Mouse (Mus musculus) midbrain, postnatal 0 days (tissue): Measurements from ENCODE around the gene Atf6. TPM values are rescaled to one million over a fixed set of nuclear protein-coding genes. Genes with fewer than 3 reads are reported as not detected.

Source experiments
- ATAC-seq: fragments of 200-750 bp; cut with Nextera tagmentation; 2 replicates; pipeline ENCODE4 v1.8.0; 2017; ENCODE audit warnings: moderate number of reproducible peaks, mild to moderate bottlenecking, moderate TSS enrichment, moderate library complexity; ENCODE audit not compliant: low FRiP score
- DNase-seq: peaks from one replicate; pipeline ENCODE4 v3.0.0-alpha.2; 2015; ENCODE audit warnings: low spot score
- H3K27ac ChIP-seq: fragments of 300-500 bp; sonication (generic); 2 replicates; pipeline ENCODE4 v1.5.1; 2014; ENCODE audit warnings: low read depth, mild to moderate bottlenecking, low read length, mixed read lengths
- H3K27me3 ChIP-seq: fragments of 300-500 bp; sonication (generic); 2 replicates; pipeline ENCODE4 v1.6.1; 2014; ENCODE audit warnings: low read length, control low read depth, mixed read lengths; ENCODE audit not compliant: insufficient read depth
- H3K36me3 ChIP-seq: fragments of 300-500 bp; sonication (generic); 2 replicates; pipeline ENCODE4 v1.6.1; 2014; ENCODE audit warnings: low read length, control low read depth, mixed read lengths; ENCODE audit not compliant: insufficient read depth
- H3K4me1 ChIP-seq: fragments of 300-500 bp; sonication (generic); 2 replicates; pipeline ENCODE4 v1.6.1; 2014; ENCODE audit warnings: mild to moderate bottlenecking, control low read depth, antibody characterized with exemption, low read length, mixed read lengths; ENCODE audit not compliant: insufficient read depth
- H3K4me2 ChIP-seq: fragments of 300-500 bp; sonication (generic); 2 replicates; pipeline ENCODE4 v1.6.1; 2014; ENCODE audit warnings: low read depth, mild to moderate bottlenecking, low read length, mixed read lengths; ENCODE audit not compliant: poor library complexity, severe bottlenecking
- H3K4me3 ChIP-seq: fragments of 300-500 bp; sonication (generic); 2 replicates; pipeline ENCODE4 v1.5.1; 2014; ENCODE audit warnings: low read depth, mild to moderate bottlenecking, low read length, moderate library complexity
- H3K9ac ChIP-seq: fragments of 300-500 bp; sonication (generic); replicated peaks from 2 replicates; pipeline ENCODE4 v1.6.1; 2014; ENCODE audit warnings: mild to moderate bottlenecking, low read length, moderate library complexity, mixed read lengths; ENCODE audit not compliant: poor library complexity, severe bottlenecking
- H3K9me3 ChIP-seq: fragments of 300-500 bp; sonication (generic); 2 replicates; pipeline ENCODE4 v1.6.1; 2016; ENCODE audit warnings: low read length, control low read depth
- CTCF ChIP-seq: IDR thresholded peaks from 2 replicates; pipeline ENCODE4 v1.5.1; 2016; ENCODE audit warnings: antibody characterized with exemption, mild to moderate bottlenecking
- WGBS: fragments of 180-500 bp; shearing (Covaris S2); extraction: QIAGEN DNeasy Blood & Tissue Kit; methylation state at CpG from one replicate; pipeline ENCODE4 v1.1.7; 2014; 5-methylcytosine and 5-hydroxymethylcytosine counted together
- polyA plus RNA-seq: library from polyadenylated mRNA; unstranded; fragments of >200 nt; fragmentation: Nextera tagmentation; extraction: Ambion mirVana; gene quantifications from 2 replicates; pipeline ENCODE4 v1.2.1, GENCODE M21; 2015
- total RNA-seq: library from RNA; depleted of rRNA; stranded (reverse); fragments of >200 nt; gene quantifications from 2 replicates; pipeline ENCODE4 v1.2.3, GENCODE M21; 2014

Gene Atf6
- total and polyA plus RNA-seq, 2 experiments from 2014 or later: 5.4 to 17.4 TPM

DNA sequence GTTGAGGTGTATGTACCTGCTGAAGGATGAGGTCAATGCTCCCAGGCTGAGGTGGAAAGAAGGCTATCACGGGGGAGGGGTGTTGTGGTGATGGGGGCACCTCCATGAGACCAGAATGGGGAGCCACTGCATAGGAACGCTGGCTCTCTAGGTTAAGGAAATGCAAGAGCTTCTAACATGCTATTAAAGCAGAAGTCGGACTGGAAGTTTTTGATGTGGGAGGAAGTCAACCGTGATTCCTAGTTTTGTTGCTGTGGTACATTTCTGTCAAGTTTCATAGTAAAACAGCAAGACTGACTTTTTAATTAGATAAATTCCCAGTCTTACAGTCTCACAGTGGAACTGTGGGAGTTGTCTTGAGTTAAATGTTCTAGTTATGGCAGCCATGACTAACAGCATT is 161.5 kb downstream of the Atf6 start:
- H3K4me3 ChIP-seq: no peak overlapping the region
- H3K4me2 ChIP-seq: no peak overlapping the region
- DNase-seq (no peak), ATAC-seq (no peak)
- 89% methylated on average over 4 of the region's 4 CpGs for WGBS
- no peaks in the 10 kb centered on the region for H3K27me3 ChIP-seq
- no peaks in the 10 kb centered on the region for H3K4me1 ChIP-seq
- H3K36me3 ChIP-seq: peaks cover 7% of the 10 kb centered on the region; the same call in 1 of the 2 replicates
- no peak for TF ChIP-seq CTCF
- H3K9me3 ChIP-seq: no peaks in the 10 kb centered on the region
- no peak overlapping the region for H3K9ac ChIP-seq
- no peak overlapping the region for H3K27ac ChIP-seq

DNA sequence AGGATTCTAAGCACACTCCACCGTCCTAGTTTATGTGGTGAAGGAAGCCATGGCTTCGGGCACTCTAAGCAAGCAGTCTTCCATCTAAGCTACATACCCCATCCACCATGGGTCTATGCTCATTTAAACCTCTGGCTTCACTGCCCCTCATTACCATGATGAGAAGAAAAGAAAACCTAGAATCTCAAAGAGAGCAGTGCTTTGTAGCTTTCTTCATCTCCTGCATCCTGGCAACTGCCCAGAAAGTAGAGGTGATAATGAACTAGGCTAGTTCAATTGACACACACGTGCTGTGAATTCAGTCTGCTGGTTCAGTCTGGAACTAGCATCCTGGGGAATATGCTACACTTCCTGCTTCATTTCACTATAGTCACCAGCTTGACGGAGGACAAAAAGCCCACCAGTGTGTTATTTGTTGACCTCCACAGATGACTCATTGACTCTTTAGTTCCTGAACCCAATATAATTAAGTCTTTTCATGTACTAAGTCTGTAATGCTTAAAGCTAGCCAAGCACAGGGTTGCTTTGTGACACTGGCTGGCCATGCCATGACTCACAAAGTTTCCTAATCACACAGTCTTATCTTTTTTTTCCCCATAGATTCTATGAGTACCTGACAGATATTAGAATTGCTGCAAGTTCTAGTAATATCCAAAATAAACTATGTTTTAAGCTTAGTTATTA is 162.5 kb downstream of the Atf6 start:
- DNase-seq: no peak
- H3K27ac ChIP-seq: no peak overlapping the region
- H3K27me3 ChIP-seq: no peaks in the 10 kb centered on the region
- no peak for TF ChIP-seq CTCF
- H3K9ac ChIP-seq: no peak overlapping the region
- no peaks in the 10 kb centered on the region for H3K4me1 ChIP-seq
- H3K4me3 ChIP-seq: no peak overlapping the region
- no peaks in the 10 kb centered on the region for H3K9me3 ChIP-seq
- peaks cover 7% of the 10 kb centered on the region; the same call in 1 of the 2 replicates for H3K36me3 ChIP-seq
- no peak overlapping the region for H3K4me2 ChIP-seq
- ATAC-seq: no peak
- 69% methylated on average over 4 of the region's 4 CpGs for WGBS

DNA sequence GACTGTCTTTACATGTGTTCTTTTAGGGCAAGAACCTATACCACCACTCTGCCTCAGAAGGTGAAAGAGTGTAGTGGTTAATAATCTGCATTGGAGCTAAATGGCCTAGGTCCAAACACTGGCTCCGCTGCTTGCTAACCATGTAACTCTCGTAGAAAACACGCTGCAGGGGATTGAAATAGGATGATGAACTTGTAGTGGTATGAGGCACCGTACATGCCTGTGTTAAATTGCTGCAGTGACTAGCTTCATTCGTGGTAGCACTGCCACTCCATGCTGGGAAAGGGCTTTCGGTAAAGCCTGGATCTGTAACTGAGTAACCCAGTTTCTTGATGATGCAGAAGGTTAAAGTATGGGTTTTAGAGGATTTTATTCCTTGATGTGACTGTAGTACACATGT is 163.5 kb downstream of the Atf6 start:
- ATAC-seq: no peak
- peaks cover 7% of the 10 kb centered on the region; the same call in 1 of the 2 replicates for H3K36me3 ChIP-seq
- TF ChIP-seq CTCF: no peak
- DNase-seq: no peak
- no peaks in the 10 kb centered on the region for H3K9me3 ChIP-seq
- WGBS: 90% methylated on average over 6 of the region's 6 CpGs
- no peak overlapping the region for H3K4me3 ChIP-seq
- no peak overlapping the region for H3K27ac ChIP-seq
- no peaks in the 10 kb centered on the region for H3K27me3 ChIP-seq
- H3K4me1 ChIP-seq: no peaks in the 10 kb centered on the region
- H3K9ac ChIP-seq: no peak overlapping the region
- no peak overlapping the region for H3K4me2 ChIP-seq

DNA sequence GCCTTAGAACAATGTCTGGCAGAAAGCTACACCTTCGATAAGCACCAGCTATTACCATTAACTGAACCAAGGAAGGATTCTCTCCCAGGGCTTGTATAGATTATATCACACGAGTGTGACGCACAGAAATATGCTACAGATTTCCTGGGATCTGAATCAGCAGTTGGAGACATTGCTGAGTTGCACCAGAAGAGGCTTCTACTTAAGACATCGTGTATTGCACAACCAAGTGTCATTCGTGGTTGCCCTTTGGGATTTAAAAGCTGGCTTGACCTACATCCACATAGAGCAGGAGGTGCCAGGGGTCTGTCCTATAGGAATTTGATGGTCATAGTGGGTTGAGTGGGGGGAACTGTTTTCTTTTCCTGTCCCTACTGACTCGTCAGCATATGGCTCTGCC is 164.6 kb downstream of the Atf6 start:
- no peak overlapping the region for H3K4me3 ChIP-seq
- peaks cover 3% of the 10 kb centered on the region; the same call in 1 of the 2 replicates for H3K36me3 ChIP-seq
- DNase-seq (no peak), ATAC-seq (no peak)
- no peak overlapping the region for H3K27ac ChIP-seq
- WGBS: 87% methylated on average over 6 of the region's 6 CpGs
- H3K4me2 ChIP-seq: no peak overlapping the region
- no peak for TF ChIP-seq CTCF
- H3K9me3 ChIP-seq: no peaks in the 10 kb centered on the region
- H3K27me3 ChIP-seq: no peaks in the 10 kb centered on the region
- H3K4me1 ChIP-seq: no peaks in the 10 kb centered on the region
- no peak overlapping the region for H3K9ac ChIP-seq

DNA sequence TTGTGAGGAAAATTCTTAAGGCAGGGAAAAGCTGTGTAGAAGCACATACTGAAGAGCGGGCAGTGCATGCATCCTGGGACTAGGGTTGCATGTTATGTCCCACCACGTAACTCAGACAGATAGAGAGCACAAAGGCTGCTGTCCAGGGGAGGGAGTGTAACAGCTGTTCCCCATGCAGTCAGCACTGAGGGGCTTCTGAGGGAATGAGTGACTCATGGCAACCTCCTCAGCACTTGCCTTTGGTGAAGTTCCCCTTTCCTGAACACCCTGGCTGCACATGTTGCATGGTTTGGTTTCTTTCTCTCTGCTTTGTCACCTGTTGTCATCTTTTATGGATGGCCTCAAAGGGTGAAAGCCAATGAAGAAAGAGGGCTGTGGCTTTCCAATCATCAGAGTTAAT is 165.3 kb downstream of the Atf6 start:
- no peak overlapping the region for H3K4me3 ChIP-seq
- H3K9ac ChIP-seq: no peak overlapping the region
- no peaks in the 10 kb centered on the region for H3K27me3 ChIP-seq
- no peak for TF ChIP-seq CTCF
- 0 out of 2 replicates have a peak, but pooled peaks cover 2% of the 10 kb centered on the region for H3K9me3 ChIP-seq
- H3K27ac ChIP-seq: no peak overlapping the region
- no peak for ATAC-seq
- no peaks in the 10 kb centered on the region for H3K36me3 ChIP-seq
- WGBS: 83% methylated on average over 2 of the region's 2 CpGs
- H3K4me1 ChIP-seq: no peaks in the 10 kb centered on the region
- no peak for DNase-seq
- H3K4me2 ChIP-seq: no peak overlapping the region

DNA sequence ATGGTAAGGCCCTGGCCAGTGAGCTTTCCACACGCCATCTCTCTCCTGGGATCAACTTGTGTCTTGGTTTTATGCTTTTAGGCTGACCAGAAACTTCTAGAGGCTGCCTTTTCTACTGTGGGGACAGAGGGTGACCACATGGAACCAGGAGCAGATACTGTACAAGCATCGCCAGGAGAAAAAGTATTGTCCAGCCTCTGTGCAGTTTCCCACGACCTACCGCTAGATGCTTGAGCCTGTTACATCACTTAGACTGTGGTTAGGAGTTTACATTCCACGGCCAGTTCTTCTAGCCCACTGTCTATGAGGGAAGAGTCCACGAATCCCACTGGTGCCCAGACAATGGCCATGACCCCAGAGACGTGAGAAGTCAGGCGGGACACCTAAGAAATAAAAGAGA is 166.0 kb downstream of the Atf6 start:
- 0 out of 2 replicates have a peak, but pooled peaks cover 2% of the 10 kb centered on the region for H3K9me3 ChIP-seq
- DNase-seq (no peak), ATAC-seq (no peak)
- 82% methylated on average over 8 of the region's 8 CpGs for WGBS
- no peak overlapping the region for H3K4me2 ChIP-seq
- H3K36me3 ChIP-seq: no peaks in the 10 kb centered on the region
- H3K9ac ChIP-seq: no peak overlapping the region
- no peak overlapping the region for H3K27ac ChIP-seq
- H3K4me3 ChIP-seq: no peak overlapping the region
- H3K4me1 ChIP-seq: no peaks in the 10 kb centered on the region
- TF ChIP-seq CTCF: no peak
- H3K27me3 ChIP-seq: no peaks in the 10 kb centered on the region
